Mouse (Mus musculus) lung, postnatal 4 days (tissue): Measurements from ENCODE around the gene Cnot10.

Experiments
- DNase-seq, 2 experiments: peaks; one replicate each; pipeline ENCODE4 v3.0.0; 2021

The Cnot10 gene

DNA sequence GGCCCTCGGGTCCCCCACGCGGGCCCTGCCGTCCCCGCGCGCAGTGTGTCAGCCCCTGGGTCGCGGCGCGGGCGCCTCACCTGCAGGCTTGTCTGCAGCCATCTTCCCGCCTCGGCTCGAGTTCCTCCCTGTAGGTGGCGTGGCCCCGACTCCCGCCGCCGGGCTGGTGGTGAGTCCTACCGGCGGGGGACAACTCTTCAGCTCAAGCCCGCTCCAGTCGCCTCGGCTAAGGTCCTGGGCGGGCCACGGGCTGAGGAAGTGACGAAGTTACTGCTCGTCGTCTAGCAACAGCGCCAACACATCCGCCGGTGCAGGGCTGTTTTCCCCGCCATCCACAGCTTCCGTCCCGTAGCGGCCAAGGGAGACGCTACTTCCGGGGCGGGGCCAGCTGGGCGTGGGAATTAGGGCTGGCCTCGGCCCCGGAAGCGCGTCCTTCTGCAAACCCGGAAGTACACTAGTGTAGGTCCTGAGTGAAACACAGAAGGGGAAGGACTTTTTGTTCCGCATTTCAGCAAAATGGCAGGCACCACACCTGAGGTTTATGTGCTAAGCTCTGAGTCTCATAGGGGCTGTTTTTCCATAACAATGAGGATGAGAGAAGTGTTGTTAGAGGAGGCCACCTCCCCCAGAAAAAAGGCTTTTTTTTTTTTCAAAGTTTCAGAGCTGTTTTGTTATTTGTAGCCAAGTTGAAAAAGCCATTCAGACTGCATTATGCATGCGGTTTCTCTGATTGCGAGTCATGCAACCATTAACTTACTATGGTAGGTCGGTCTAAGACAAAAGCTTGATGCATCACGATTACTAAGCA lies at the start of gene Cnot10:
Gene Cnot10, minus strand, starts transcription at position 346 of the 808 bp plus-strand sequence.
- peak; percentile 99 for DNase-seq

GRCm38 (mm10) chr9:114688953-114689407 lies 49.0 kb upstream of the Cnot10 start:
- DNase-seq = peak in 1 of 2 experiments; percentile 62

DNA sequence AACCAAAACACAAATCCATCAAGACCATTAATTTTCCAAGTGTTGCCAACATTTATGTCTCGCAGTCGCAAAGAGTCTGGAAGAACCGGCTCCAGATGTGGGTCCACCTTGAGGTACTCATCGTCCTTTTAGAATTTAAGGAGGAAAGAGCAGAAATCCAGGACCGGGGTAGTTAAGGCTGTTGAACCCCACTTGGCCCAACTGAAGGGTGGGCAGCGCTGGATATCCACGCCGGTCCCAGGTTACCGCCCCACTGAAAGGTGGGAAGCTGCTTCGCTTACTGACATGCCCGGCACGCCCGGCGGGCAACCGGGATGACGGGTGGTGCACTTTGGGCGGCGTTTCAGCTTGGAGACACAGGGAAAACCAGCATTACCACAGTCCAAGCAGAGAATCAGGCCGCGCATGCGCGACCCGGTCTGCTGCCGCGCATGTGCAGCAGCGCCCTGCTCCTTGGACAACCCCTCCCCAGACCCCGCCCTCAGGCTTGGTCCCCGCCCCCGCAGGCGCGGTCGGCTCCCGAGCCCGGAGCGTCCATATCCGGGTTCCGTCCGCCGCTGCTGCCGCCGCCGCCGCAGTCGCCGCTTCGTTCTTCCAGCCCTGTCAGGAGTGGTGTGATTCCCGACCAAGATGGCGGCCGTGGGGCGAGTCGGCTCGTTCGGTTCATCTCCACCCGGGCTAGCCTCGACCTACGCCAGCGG lies 48.4 kb upstream of the Cnot10 start, which contains the start of gene Dync1li1:
Gene Dync1li1, plus strand, starts transcription at position 539 of the 701 bp plus-strand sequence.
- DNase-seq = peak; percentile 98

- no peak for DNase-seq
Measured at GRCm38 (mm10) chr9:114687639-114688038, 47.7 kb upstream of the Cnot10 start.

DNA sequence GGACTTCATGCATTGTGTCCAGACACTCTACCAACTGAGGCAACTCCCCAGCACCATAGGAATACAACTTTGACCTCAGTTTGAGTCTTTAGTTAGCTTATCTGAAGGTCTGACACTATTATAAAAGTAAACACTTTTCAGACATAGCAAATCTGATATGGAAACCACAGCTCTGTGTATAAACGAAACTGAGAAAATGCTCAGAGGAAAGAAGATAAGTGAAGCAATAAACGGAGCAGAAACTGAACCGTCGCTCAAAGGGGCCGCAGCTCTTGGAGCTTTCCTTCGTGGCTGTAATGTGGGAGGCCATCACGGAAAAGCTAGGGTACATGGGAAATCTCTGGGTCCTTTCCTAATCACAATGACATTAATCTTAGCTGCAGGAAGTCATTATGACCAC lies 46.3 kb upstream of the Cnot10 start:
- no peak for DNase-seq

DNA sequence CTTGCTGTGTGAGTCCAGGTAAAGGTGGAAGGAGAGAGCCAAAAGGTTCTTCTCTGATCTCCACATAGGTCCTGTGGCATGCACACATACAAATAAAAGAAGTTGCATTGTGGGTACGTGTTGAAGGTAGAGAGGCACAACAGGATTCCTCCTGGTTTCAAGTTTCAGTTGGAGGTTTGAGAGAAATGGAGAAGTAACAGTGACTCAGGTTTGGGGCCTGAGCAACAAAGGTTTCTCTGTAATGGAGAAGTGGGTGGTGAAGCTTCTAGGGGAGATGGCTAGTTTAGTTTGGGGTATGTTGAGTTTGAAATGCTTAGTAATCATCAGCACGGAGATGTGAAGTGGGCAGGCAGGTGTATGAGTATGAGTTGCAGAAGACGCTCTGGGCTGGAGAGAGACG lies 42.2 kb upstream of the Cnot10 start:
- DNase-seq = no peak

- DNase-seq = no peak
Measured at GRCm38 (mm10) chr9:114680531-114680930, 40.5 kb upstream of the Cnot10 start.

- no peak for DNase-seq
Measured at GRCm38 (mm10) chr9:114679944-114680343, 40.0 kb upstream of the Cnot10 start.

DNA sequence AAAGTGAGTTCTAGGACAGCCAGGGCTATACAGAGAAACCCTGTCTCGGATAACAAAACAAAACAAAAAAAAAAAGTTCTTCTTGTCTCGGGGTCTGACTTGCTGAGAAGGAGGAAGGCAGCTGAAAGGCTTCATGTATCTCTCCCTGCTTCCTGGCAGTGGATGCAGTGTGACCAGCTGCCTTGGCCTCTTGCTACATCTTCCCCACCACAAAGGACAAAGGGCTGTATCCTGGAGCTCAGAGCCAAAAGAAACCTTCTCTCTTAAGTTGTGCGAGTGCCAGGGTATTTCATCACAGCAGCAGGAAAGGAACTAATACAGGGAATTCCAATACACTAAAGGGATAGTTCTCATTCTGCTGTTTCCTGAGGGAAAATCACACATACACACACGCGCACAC lies 38.6 kb upstream of the Cnot10 start:
- DNase-seq = peak in 1 of 2 experiments; percentile 45

DNA sequence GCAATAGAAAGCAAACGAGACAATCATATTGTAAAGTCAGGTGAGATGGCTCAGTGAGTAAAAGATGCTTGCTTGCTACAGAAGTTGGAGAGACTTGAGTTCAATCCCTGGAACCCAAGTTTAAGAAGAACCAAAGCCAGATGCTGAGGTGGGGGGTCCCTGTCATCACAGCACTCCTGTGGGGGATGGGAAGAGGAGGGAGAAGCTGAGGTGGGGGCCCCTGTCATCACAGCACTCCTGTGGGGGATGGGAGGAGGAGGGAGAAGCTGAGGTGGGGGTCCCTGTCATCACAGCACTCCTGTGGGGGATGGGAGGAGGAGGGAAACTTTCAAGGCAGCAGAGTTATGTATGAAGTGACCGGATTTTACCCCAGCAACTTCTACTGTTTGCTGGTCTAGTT lies 33.6 kb upstream of the Cnot10 start:
- DNase-seq = no peak

GRCm38 (mm10) chr9:114672703-114673561 lies 32.9 kb upstream of the Cnot10 start:
- DNase-seq = peak in 1 of 2 experiments; percentile 20

DNA sequence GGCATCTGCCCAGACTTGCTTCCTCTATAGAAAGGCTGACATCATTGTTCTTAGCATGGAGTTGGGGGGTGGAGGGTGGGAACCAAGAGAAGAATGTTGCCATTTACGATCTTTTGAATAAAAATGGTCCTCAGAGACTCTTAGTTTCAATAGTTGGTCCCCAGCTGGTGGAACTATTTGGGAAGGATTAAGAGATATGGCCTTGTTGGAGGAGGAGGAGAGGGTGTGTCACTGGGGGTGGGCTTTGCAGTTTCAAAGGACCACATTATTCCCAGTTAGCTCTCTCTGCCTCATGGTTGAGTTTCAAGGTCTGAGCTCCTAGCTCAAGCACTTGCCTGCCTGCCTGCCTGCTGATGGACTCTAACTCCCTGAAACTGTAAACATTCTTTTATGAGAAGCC lies 32.0 kb upstream of the Cnot10 start:
- no peak for DNase-seq

- DNase-seq = no peak
Measured at GRCm38 (mm10) chr9:114669011-114669410, 29.0 kb upstream of the Cnot10 start.

- DNase-seq = no peak
Measured at GRCm38 (mm10) chr9:114668047-114668446, 28.1 kb upstream of the Cnot10 start.

DNA sequence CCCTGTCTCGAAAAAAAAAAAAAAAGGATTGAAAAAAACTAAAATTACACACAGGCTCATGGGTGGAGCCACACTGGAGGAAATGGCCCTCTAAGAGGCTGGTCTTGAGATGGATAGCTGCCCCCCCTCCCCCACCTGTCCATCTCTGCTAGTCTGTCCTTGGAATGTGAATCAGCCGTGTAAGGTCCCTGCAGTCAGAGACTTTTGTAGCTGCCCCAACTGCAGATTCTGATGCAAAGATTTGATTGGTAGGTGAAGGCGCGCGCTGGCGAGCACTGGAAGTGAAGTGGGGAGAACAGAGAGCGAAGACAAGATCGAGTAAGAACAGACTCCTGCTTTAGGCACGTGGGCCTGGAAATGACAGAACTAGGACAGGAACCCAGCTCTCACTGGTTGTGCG lies 26.9 kb upstream of the Cnot10 start:
- no peak for DNase-seq

GRCm38 (mm10) chr9:114663782-114664181 lies 23.8 kb upstream of the Cnot10 start:
- no peak for DNase-seq

- DNase-seq = no peak
Measured at GRCm38 (mm10) chr9:114661991-114662390, 22.0 kb upstream of the Cnot10 start.

DNA sequence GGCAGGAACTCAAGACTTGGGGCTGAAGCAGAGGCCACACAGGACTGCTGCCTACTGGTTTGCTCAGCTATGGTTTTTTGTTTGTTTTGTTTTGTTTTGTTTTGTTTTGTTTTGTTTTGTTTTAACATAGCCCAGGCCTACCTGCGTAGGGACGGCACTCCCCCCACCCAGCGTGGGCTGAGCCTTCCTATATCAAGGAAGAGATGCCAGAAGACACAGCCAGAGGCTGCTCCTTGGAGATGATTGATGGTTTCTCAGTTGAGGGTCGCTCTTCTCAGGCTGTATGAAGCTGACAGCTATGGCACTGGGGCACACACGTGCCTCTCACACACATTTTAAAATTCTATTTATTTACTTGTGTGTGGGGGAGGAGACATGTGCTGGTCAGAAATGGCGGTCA lies 21.0 kb upstream of the Cnot10 start:
- no peak for DNase-seq

GRCm38 (mm10) chr9:114660506-114660905 lies 20.5 kb upstream of the Cnot10 start:
- DNase-seq = no peak

DNA sequence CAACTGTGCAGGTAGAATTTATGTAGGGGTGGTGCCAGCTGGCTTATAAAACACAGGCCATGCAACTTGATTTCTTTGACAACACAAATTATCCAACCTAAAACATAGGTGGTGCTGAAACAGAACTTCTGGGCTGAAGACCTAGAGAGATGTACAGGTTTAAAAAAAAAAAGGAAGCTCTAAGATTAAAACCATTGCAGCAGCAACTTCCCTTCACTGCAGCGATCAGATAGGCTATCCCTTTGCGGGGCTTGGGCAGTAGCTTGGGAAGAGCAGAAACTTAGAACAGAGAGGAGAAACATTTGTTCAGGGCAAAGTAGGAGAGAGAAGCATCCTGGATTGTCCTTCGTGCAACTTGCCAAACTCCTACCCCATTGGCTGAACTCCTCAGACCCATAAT lies 16.7 kb upstream of the Cnot10 start:
- DNase-seq = no peak

- DNase-seq = no peak
Measured at GRCm38 (mm10) chr9:114655356-114655755, 15.4 kb upstream of the Cnot10 start.

DNA sequence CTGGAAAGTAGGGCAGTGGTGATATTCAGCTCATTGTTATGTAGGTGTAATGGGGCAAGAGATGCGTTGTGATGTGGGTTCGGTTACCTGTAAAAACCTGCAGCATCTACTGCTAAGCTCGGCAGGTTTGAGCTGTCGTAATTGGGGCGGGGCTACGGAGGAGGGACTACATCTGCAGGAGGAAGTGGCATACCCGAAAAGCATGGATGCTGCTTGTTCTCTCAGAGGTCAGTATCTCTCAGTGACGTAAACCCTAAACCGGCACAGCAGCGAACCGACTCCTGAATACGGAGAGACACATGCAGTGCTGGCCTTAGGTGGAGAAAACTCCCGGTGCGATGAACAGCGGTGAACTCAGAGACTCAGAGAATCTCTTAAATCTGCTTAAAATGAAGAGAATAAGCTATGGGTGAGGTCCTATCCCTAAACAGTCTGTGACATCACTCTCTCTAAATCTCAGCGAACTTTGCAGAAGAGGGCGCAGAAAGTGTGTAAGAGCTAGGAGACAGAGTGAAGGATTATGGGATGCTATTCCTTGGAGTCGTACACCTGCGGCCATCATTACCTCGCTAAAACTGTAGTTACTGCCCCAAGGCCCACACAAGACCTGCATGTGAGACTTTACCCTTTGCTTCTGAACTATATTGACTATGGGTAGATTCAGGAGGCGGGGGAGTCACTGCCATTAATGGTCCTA lies 11.1 kb upstream of the Cnot10 start:
- no peak for DNase-seq
